7 mouse cellular contexts compared by ENCODE assay signal in genomic region chr19:44372969-44373368, GRCm38 (mm10). TPM values are rescaled to one million over a fixed set of nuclear protein-coding genes. Genes with fewer than 3 reads are reported as not detected.
DNase-seq lines count a peak whose midpoint lies in the region; ATAC-seq lines count a peak whose summit lies in the region.

No protein-coding gene starts in this region.

- 23% methylated on average over 6 of the region's 6 CpGs for WGBS in hindbrain, embryonic 15.5 days

- ATAC-seq in hindbrain, embryonic 15.5 days (ENCODE audit: low FRiP score, low read depth): peak; percentile 59; the same call in 1 of the 2 replicates

- peak; percentile 75 for DNase-seq in T-cell, adult 2 months (ENCODE audit: low spot score)
- peak; percentile 86 for DNase-seq in cerebellum, adult 9-11 months
- DNase-seq in frontal cortex, postnatal 36 days (ENCODE audit: low spot score in 2 of 2): peak; percentile 63 to 68
- DNase-seq in layer of hippocampus, postnatal 36 days: peak; percentile 41 to 62
- DNase-seq in lung, postnatal 4 days: peak; percentile 63 to 86
- DNase-seq in right cerebral cortex, postnatal 4 days: peak; percentile 51

- no peak overlapping the region for H3K4me2 ChIP-seq in hindbrain, embryonic 15.5 days

- no peaks in the 10 kb centered on the region for H3K27me3 ChIP-seq in hindbrain, embryonic 15.5 days

- H3K4me1 ChIP-seq in hindbrain, embryonic 15.5 days (replicated peaks): no peaks in the 10 kb centered on the region

- no peaks in the 10 kb centered on the region for H3K36me3 ChIP-seq in hindbrain, embryonic 15.5 days

- H3K9me3 ChIP-seq in hindbrain, embryonic 15.5 days: no peaks in the 10 kb centered on the region

- no peak overlapping the region for H3K9ac ChIP-seq in hindbrain, embryonic 15.5 days

- no peak overlapping the region for H3K4me3 ChIP-seq in hindbrain, embryonic 15.5 days

- no peak overlapping the region for H3K27ac ChIP-seq in hindbrain, embryonic 15.5 days (replicated peaks)

RNA-seq across cellular contexts. Expression of gene Scd1, which starts 34.7 kb away (rescaled TPM):
- 8.9 and 9.1 TPM in 2 replicates for polyA plus RNA-seq in hindbrain, embryonic 15.5 days (2015; fragmentation: Nextera tagmentation; extraction: Ambion mirVana)
- 100 to 1,000 TPM; 121 to 157 TPM for total RNA-seq in layer of hippocampus, postnatal 36 days (2021)

RNA-seq across cellular contexts. Expression of gene Scd4, which starts 40.1 kb away (rescaled TPM):
- 0.10 and 0.12 TPM in 2 replicates for polyA plus RNA-seq in hindbrain, embryonic 15.5 days (2015; fragmentation: Nextera tagmentation; extraction: Ambion mirVana)
- total RNA-seq in layer of hippocampus, postnatal 36 days (2021): 1 to 10 TPM; 1.7 to 2.7 TPM
